Mouse (Mus musculus): ENCODE data around the gene Eif4g3.
A peak's percentile ranks its signal among the peaks of the same experiment; 100 is the strongest.

Gene Eif4g3

DNA sequence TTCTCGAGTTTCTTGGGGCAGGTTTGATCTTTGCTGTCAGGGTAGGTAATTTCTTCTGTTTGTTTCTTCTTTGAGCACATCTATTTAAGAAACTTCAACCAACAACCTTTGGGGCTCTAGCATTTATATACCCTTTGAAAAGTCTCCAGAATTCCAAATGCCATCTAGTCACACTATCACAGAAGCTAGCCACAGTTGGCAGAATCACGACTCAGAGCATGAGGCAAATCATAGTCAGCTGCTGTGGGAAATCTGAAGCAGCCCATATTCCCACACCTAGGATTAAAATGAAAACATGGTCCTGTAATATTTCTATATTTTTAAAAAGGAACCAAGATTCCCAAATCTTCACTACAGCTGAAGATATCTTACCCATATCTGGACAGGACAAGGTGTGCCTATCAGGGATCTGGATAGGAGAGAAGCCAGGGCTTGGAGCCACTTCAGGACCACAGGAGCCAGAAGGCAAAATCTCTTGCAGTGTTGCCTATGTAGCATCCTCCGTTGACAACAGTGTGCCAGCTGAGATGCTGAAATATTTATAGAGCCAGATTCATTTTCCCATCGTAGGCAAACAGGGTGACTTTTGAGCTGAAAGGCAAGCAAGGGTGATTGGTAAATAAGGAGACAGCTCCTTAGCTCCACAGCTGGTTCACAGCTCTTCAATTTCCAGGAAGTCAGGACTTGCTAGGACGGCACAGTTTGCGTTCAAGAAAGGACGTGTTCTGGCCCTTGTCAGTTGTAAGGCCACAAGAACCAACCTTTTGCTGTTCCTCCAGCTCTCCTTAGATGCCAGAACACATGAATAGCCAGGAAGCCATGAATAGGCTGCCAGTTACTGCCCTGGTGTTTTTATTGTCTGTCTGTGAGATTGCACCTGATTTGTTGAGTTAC lies 70.8 kb downstream of the Eif4g3 start:
- DNase-seq (ENCODE audit: low spot score) = no peak

DNA sequence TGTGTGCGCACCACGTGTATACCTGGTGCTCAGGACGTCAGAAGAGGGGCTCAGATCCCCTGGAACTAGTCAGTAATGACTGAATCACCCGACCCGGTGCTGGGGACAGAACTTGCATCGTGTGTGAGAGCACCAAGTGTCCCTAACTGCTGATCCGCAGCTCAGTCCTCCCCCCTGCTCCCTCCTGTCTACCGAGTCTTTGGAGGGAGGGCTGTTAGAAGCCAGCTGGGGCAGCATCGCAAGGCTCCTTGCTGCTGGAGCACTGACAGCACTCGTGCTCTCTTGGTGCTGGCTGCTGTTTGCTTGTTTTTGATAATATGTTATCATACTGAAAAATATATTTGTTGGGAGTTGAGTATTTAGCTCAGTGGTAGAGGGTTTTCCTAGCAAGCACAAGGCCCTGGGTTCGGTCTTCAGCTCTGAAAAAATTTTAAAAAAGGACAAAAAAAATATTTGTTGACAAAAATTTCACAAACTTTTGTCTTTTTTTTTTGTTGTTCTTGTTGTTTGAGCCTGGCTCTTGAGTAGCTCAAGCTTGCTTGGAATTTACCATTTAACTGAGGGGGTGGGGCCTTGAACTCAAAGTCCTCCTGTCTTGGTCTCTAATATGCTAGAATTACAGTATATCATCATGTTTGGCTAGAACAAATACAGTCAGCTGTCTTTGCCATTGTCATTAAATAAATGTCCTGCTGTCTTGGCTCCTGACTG lies 72.2 kb downstream of the Eif4g3 start:
- no peak for DNase-seq (ENCODE audit: low spot score)

DNA sequence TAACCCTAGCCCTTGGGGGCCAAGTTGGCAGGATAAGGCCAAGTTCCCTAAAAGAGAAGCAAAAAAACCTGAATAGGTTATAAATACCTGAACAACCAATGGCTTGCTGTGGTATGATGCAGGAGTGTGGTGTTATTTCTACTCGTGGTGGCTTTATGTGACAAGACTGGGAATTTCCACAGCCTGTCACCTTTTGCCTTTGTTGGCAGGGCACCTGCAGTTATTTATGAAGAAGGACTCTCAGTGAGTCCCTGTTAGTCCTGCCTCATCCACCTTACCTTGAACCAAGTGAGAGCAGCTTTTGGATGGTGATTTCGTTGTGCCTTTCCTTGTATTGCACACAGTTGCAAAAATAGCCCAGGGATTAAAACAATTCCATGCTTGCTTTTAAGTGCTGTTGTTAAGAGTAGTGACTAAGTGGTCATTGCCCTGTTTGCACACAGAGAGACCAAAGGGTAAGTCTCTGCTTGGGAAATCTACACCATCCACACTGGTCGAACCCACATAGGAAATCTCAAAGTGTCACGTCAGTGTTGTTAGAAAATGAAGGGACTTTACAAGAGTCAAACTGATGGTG lies 72.9 kb downstream of the Eif4g3 start:
- DNase-seq (ENCODE audit: low spot score) = no peak

DNA sequence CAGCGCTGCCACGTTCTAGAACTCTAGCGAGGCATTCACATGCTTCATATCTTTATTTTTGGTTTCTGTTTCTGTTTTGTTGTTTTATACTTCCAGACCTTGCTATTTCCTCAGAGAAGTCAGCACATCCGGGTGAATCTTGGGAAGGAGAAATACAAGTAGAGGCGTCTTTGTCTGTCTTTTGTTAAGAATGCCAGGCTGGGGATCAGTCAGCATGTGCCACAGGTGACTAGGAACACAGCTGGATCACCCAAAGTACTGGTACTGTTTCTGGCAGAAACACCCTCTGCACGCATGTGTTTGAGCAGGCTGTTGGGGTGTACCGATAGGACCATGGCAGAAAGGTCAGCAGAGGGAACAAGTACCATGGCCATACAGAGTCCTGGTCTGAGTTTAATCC lies 73.6 kb downstream of the Eif4g3 start:
- DNase-seq (ENCODE audit: low spot score) = no peak

DNA sequence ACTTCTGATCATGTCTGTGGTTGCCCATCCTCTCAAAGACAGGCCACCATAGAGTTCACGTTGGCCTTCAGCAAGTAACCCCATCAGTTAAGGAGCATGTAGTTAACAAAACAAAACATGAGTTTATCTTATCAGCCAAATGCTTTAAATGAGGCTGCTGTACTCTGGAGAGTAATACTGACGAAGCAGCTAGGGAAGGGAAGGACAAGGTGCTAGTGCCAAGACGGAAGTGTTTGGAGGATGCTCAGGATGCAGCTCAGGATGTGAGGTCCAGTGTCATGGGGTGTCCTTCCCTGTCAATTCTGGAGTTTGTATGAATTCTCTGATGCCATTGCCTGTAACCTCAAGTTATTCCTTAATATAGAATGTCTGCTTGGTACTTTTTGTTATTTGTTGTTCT lies 75.0 kb downstream of the Eif4g3 start:
- DNase-seq (ENCODE audit: low spot score) = no peak

DNA sequence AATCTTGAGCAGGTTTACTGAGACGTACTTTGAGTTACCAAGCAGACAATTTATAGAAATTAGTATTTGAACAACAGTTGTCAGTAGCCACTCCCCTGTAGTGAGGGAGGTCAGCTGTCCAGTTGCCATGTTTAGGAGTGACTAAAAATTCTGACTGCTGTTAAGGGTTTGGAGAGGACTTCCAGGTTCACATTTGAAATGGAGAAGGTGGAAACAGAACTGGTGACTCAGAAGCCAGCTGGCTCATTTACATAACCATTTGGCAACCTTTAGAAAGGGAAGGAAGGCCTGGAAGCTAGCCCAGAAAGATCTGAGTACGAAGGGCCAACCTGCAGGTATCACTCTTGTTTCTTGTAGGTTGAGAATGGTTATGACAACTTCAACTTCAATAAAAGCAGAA lies 75.8 kb downstream of the Eif4g3 start:
- peak; percentile 82 for DNase-seq (ENCODE audit: low spot score)

DNA sequence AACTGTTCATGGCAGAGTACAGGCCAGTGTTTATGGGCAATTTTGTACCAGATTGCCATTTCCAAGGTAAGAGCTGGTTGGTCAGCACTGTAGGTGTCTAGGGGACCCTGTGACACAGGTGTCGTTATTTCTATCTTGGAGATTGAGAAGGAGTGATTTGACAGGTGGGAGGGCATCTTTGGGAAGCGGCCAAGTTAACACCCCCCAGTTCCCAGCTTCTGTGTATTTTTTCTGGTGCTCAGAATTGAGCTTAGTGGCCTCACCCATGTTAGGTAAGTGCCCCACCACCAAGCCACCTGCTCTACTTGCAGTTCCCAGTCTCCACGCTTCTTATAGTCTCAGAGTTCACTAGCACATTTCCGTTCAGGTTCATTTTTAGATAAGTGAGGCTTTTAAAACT lies 76.5 kb downstream of the Eif4g3 start:
- DNase-seq (ENCODE audit: low spot score) = no peak

DNA sequence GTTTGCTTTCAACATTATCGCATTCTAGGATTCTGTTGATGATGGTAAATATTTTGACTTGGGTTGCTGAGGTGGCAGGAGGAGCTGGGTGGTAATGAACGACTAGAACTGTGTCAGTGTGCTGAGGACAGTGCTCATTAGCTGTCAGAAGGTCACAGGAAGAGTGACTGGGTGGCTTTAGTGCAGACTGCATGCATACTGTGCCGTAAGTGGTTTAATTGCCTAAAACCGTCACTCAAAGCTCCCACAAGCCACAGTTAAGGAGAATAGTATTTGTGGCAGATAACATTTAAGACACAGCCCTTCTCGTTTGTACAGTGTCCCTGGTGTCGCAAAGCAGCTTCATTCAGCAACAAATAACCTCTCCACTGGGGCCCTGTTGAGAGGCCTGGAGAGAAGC lies 78.7 kb downstream of the Eif4g3 start:
- no peak for DNase-seq (ENCODE audit: low spot score)

DNA sequence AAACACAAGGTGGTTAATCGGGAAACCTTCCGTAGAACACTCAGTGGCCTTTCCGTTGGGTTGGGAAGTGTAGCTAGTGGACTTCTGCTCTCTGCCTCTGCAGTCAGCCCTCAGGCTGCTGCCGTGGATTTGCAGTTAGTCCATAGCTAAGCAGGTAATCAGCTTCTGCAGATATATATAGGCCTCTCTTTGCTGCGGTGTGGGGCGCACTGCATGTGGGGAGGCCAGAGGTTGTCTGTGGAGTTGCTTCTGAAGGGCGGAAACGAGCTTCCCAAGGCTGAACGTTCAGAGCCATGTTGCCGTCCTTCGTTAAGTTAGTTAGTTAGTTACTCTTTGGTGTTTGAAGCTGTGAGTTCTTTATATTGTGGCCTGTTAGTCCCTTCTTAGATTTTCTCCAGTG lies 80.3 kb downstream of the Eif4g3 start:
- no peak for DNase-seq (ENCODE audit: low spot score)

DNA sequence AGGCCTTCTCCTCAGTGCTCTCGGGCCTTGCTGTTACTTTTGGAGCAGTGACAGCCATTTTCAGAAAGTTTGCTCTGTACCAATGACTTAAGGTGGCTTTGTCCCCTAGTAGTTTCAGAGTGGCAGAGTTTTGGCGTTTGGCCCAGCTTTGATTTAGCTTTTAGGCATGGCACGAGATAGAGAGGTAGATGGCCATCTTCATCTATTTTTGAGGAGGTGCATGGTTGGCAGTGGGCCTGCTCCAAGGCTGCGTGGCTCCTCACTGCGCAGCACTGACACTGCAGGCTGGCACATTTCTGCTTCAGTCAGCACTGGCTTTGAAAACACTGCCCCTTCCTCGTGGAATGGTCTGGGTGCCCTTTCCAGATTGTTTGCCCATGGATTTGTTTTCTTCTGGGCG lies 80.7 kb downstream of the Eif4g3 start:
- no peak for DNase-seq (ENCODE audit: low spot score)

DNA sequence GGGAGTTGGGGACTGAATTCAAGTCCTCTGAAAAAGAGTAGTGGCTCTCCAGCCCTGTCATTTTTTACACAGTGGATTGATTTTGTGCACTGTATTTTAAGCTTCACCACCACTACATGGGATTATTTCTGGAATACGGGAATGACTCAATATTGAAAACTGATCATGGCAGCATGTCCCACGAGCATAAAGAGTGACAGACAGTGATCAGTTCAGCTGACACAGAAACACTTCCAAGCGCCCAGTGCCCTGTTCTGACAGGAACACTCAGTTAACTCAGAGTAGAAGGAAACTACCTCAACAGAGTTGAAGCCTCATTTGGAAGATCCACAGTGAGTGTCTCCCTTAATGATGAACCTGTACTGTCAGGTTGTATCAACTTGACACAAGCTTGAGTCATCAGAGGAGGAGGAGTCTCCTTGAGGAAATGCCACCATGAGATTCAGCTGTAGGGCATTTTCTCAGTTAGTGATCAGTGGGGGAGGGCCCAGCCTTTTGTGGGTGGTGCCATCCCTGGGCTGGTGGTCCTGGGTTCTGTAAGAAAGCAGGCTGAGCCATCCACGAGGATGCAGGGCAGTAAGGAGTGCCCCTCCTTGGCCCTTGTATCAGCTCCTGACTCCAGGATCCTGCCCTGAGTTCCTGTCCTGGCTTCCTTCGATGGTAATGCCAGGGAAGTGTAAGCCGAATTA lies 82.2 kb downstream of the Eif4g3 start:
- DNase-seq (ENCODE audit: low spot score) = no peak

DNA sequence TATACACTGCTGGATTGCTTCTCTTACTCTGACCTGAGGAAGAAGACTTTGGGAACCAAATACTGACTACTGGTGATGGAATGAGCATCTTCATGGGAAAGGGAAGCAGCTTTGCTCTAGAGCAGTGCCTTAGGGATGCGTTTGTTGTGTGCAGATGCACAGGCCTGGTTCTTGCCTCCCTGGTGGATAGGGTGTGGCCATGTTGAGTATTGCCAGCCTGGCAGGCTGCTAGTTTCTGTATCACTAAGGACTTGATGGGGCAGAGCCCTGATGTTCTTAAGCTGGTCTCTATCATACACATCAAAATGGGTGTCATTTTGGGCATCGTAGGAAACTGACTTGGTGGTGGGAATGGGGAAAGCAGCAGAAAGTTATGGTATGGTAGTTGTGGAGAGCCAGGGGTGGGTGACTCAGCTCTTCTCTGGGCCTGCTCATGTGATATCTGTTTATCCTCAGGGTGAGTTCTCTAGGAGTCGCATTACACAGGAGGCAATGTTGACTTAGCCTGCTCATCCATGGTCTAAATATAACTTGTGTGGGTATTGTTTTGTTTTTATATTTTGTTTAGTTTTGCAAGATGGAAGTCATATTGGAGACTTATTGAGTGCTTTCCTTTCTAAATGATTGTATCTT lies 85.0 kb downstream of the Eif4g3 start:
- peak; percentile 62 for DNase-seq (ENCODE audit: low spot score)

DNA sequence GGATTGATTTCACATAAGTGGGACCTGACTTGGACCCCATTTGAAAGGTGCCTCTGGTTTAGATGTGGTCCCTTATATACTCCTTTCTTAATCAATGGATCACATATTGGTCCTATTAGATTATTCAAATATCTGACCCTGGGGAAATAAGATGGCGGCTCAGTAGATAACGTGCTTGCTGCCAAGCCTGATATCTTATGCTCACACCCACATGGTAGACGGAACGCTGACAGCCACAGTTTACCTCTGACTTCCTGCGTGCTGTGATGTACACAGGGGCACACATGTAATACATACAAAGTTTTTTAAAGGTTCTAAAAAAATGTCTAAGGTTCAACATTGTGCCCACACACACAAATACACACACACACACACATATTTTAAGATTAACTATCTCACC lies 86.4 kb downstream of the Eif4g3 start:
- DNase-seq (ENCODE audit: low spot score) = no peak

DNA sequence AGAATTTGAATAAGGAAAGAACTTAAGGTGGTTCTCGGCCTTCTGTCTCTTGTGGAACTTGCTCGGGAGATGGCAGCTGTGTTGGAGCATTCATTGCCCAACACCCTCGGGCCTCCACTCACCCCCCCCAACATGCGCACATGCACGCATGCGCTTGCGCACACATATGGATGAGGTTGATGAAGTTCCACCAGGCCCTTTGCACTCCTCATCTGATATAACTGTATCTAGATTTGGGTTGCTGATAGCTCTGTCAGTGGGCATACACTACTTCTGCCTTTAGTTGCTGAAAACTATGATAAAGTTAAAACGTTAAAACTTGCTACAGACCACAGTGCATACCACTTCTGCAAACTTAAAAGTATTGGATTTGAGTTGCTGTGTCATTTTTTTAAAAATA lies 89.6 kb downstream of the Eif4g3 start:
- no peak for DNase-seq (ENCODE audit: low spot score)

DNA sequence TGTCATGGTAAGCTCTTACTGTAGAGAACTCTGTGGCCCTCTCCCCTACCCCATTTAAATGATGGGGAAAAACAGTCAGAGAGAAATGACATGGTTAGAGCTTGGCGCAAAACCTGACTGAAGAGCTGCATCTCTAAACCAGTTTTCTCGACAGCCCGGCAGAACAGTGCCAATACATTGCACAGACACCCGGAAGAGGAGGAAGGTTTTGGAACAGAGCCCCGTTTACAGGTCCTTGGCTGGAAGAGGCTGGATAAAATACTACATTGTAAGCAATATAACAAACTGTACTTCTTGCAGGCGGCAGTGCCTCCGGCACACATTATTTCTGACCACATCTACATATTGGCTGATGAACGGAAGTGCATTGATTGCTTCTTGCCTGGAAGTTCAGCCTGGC lies 91.3 kb downstream of the Eif4g3 start:
- no peak for DNase-seq (ENCODE audit: low spot score)

DNA sequence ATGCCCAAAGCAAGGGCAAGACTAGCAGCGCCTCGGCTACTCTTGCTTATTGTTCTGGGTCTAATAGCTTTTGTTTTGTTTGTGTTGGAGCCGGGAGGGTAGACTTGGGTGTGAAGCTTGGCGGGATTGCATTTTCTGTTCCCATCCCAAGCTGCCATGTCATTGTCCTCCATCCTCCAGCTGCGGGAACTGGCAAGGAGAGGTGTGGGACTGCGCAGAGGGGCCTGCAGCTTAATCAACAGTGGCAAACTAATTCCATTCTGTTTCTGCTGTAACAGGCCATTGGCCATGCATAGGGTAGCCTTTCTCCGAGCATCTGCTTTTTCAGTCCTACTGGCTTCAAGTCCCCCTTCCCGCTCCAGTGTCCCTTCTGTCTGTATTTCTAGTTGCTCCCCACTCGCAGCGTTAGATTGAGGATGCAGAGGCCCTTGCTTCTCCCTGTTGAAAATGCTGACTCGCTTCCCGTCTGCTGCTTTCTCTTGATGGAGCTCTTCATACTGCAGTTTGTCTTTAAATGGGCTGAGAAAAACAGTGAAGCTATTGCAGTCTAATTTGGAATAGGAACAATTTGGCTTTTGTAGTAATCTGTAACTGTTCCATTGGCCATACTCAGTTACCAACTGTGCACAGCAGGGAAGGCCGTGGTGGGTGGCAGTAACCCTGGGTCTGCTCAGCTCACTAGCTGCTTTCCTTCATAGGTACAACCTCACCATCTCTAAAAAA lies 92.2 kb downstream of the Eif4g3 start:
- no peak for DNase-seq (ENCODE audit: low spot score)

DNA sequence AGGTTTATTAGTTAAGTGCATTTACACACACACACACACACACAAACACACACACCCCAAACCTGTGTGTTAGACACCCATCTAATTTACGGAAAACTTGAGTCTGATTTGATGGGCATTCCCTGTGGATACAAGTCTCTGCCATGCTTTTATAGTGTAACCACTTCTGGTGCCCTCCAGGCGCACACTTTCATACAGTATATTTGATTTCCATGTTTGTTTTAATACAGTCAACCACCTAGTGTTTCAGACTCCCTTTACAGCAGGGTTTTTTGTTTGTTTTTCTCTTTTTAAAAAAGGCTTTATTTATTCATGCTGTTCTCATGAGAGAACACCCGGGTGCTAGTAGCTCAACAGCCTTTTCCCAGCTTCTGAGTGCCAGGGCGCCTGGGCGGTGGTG lies 94.1 kb downstream of the Eif4g3 start:
- no peak for DNase-seq (ENCODE audit: low spot score)

DNA sequence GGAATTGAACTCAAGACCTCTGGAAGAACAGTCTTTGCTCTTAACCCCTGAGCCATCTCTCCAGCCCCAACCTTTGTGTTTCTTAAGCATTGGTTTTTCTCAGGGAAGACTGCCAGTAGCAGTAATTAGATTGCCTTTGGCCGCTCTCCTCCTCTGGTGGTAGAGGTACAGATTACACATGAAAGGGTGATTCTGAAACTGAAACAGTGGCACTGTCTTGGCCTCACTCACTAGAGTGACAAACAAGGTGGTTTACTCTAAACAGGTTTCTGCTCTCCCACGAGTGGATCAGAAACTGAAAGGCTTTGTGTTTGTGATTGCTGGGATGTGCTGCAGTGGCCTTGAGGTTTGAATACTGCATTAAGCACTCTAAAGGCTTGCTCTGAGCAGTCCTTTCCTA lies 96.7 kb downstream of the Eif4g3 start:
- peak; percentile 49 for DNase-seq (ENCODE audit: low spot score)

DNA sequence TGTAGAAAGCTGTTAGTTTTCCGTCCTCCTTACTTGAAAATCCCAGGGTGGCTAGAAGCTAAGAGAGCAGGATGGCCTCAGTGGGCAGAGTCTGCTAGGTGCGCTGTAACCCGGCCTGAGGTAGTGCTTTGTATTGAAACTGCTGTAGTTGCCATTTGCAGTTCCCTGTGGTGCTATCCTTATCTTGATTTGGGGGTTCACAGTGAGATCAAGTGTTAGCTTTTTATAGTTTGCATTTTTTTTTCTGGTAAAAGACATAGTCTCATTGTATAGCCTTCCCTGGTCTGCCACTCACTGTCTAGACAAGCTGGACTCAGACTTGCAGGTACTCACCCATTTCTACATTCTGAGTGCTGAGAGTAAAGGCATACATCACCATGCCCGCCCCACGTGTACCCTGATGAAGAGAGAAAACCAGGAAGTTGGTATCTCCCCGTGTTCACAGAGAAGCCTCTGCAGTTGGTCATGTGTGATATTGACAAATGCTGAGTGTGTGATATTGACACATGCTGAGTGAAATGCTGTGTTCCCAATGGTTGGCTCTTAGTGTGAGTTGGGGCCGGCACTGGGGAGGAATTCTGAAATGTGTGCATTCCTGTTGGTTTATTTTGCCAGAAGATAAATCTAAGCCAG lies 98.9 kb downstream of the Eif4g3 start:
- no peak for DNase-seq (ENCODE audit: low spot score)

DNA sequence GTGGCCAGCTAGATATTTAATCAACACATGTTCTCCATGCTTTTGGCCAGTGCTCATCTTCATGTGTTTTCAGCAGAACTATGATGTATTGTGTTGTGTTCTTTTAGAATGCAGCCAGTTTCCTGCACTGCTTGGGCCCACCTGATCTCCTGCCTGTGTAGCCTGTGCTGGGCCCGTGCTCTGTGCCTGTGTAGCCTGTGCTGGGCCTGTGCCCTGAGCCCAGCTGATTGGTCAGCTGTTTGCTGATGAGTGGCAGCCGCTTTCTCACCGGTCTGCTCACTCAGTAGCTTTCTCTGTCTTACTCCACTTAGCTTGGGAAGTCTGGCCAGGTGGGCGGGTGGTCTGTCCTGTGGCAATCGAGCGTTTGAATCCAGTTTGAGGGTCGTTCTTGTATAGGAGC lies 107.6 kb downstream of the Eif4g3 start:
- DNase-seq (ENCODE audit: low spot score) = no peak

DNA sequence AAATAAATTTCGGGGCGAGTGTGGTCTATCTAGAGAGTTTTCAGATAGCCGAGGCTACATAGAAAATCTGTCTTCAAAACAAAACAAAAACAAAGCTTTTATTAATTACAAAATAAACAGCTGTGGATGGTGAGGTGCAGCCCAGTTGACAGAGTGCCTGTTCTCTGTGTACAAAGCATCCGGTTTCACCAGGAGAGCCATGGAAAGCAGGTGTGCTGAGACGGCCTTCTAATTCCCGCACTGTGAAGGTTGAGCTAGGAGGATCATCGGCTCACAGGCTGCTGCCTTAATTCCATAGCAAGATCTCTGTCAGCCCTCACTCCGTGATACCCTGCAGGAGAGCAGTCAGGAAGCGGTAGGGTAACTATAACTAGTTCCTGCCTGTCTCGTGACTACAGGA lies 109.0 kb downstream of the Eif4g3 start:
- no peak for DNase-seq (ENCODE audit: low spot score)

Measured in MN1 (cell line).